Mouse (Mus musculus) hindbrain, embryonic 13.5 days (tissue): ENCODE results near the gene Ccdc127. TPM values are rescaled to one million over a fixed set of nuclear protein-coding genes. Genes with fewer than 3 reads are reported as not detected.

ENCODE experiments used
- ATAC-seq: fragments of 200-750 bp; cut with Nextera tagmentation; 2 replicates; pipeline ENCODE4 v1.8.0; 2017; ENCODE audit warnings: moderate TSS enrichment; ENCODE audit not compliant: low FRiP score
- H3K27ac ChIP-seq: fragments of 300-500 bp; sonication (generic); 2 replicates; pipeline ENCODE4 v1.5.1; 2015; ENCODE audit warnings: inconsistent platforms, mild to moderate bottlenecking, moderate library complexity
- H3K27me3 ChIP-seq: fragments of 300-500 bp; sonication (generic); 2 replicates; pipeline ENCODE4 v1.6.1; 2015; ENCODE audit warnings: mild to moderate bottlenecking, inconsistent platforms
- H3K36me3 ChIP-seq: fragments of 300-500 bp; sonication (generic); 2 replicates; pipeline ENCODE4 v1.6.1; 2015; ENCODE audit warnings: mild to moderate bottlenecking, inconsistent platforms
- H3K4me1 ChIP-seq: fragments of 300-500 bp; sonication (generic); replicated peaks from 2 replicates; pipeline ENCODE4 v1.6.1; 2015; ENCODE audit warnings: inconsistent platforms
- H3K4me2 ChIP-seq: fragments of 300-500 bp; sonication (generic); 2 replicates; pipeline ENCODE4 v1.6.1; 2015; ENCODE audit warnings: inconsistent platforms, mild to moderate bottlenecking, moderate library complexity
- H3K4me3 ChIP-seq: fragments of 300-500 bp; sonication (generic); 2 replicates; pipeline ENCODE4 v1.5.1; 2015; ENCODE audit warnings: mild to moderate bottlenecking, inconsistent platforms
- H3K9ac ChIP-seq: fragments of 300-500 bp; sonication (generic); 2 replicates; pipeline ENCODE4 v1.6.1; 2015; ENCODE audit warnings: mild to moderate bottlenecking, inconsistent platforms
- H3K9me3 ChIP-seq: fragments of 300-500 bp; sonication (generic); 2 replicates; pipeline ENCODE4 v1.6.1; 2016; ENCODE audit warnings: inconsistent platforms
- WGBS: fragments of 180-500 bp; shearing (Covaris S2); methylation state at CpG from one replicate; pipeline ENCODE4 v1.1.7; 2015; 5-methylcytosine and 5-hydroxymethylcytosine counted together
- microRNA counts: library from miRNA; unstranded; fragments of <30 nt; microRNA quantifications from one replicate; lab custom pipeline; 2016
- microRNA-seq: library from miRNA; unstranded; fragments of <30 nt; microRNA quantifications from one replicate; pipeline ENCODE4, GENCODE M21; 2016
- polyA plus RNA-seq: library from polyadenylated mRNA; unstranded; fragments of >200 nt; fragmentation: Nextera tagmentation; extraction: Ambion mirVana; gene quantifications from 2 replicates; pipeline ENCODE4 v1.2.1, GENCODE M21; 2015

Gene Ccdc127
- polyA plus RNA-seq, 1 experiment from 2014 or later = 50.9 TPM

DNA sequence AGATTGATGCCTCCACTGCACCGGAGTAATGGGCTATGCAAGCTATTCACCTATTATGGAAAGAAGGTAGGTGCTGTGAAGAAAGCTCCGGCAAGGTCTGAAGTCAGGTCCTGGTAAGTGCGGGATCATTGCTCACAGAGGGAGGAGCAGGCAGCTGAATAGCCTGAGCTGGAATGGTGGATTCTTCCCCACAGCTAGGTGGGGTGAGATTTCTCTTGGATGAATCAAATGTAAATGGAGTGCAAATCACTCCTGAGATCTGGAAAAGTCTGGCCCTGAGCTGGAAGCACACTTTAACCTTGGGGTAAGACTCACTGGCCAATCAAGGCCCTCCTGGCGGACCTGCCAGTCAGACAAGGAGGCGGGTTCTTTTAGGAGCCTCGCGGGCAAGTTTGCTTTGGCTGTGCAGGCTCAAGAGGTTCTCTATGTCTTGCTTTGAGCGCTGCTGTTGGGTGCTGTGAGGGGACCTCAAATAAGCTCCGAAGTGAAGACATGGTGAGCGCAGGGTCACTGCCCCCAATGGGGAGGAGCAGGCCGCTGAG is 49.3 kb downstream of the Ccdc127 start, which contains the start of gene Ftl1-ps1:
TSS of gene Ftl1-ps1 (plus strand) at position 397 of the 542 bp plus-strand sequence.
- 9% methylated on average over 11 of the region's 11 CpGs for WGBS
- Histone ChIP-seq H3K36me3 (no peaks in the 10 kb centered on the region), H3K9me3 (no peaks in the 10 kb centered on the region), H3K4me3 (no peak within 1 kb of the TSS), H3K4me2 (peak within 1 kb of the TSS; percentile 23; the same call in 1 of the 2 replicates), H3K9ac (no peak within 1 kb of the TSS), H3K4me1 (no peaks in the 10 kb centered on the region), H3K27me3 (no peaks in the 10 kb centered on the region), H3K27ac (no peak within 1 kb of the TSS)
- no peak for ATAC-seq

MicroRNAs encoded within 50 kb of the gene (microRNA counts, 519-probe panel; counts per million panel counts)
- microRNA mmu-miR-692 (lab: Ali Mortazavi, UCI) = 51.3 counts per million

Small RNA genes lying within 50 kb of the gene (microRNA-seq; reads per million reads assigned to microRNA genes)
- gene Mir692-3 = not detected

Other genes with a start within 250 kb of the Ccdc127 start
- 0.04 TPM in 2 replicates for gene Slc9a3, start 228.9 kb upstream of the Ccdc127 start, polyA plus RNA-seq
- gene Exoc3, start 141.6 kb upstream of the Ccdc127 start, polyA plus RNA-seq = 113 and 114 TPM in 2 replicates
- 0.49 and 0.61 TPM in 2 replicates for gene Ahrr, start 58.0 kb upstream of the Ccdc127 start, polyA plus RNA-seq
- gene Pdcd6, start 32.7 kb upstream of the Ccdc127 start, polyA plus RNA-seq = 119 and 123 TPM in 2 replicates
- 202 and 213 TPM in 2 replicates for gene Sdha, start within 50 bp of the Ccdc127 start, polyA plus RNA-seq
- gene Lrrc14b, start 13.7 kb downstream of the Ccdc127 start, polyA plus RNA-seq = not detected in 2 replicates
- gene Zfp72, start 40.5 kb downstream of the Ccdc127 start, polyA plus RNA-seq = 5.8 and 6.5 TPM in 2 replicates
- gene Ftl1-ps1, start 49.4 kb downstream of the Ccdc127 start, polyA plus RNA-seq = 109 TPM in 2 replicates
- gene Zfp825, start 143.7 kb downstream of the Ccdc127 start, polyA plus RNA-seq = 17.3 and 17.8 TPM in 2 replicates